9 mouse cellular contexts compared by ENCODE assay signal in the genomic region with DNA sequence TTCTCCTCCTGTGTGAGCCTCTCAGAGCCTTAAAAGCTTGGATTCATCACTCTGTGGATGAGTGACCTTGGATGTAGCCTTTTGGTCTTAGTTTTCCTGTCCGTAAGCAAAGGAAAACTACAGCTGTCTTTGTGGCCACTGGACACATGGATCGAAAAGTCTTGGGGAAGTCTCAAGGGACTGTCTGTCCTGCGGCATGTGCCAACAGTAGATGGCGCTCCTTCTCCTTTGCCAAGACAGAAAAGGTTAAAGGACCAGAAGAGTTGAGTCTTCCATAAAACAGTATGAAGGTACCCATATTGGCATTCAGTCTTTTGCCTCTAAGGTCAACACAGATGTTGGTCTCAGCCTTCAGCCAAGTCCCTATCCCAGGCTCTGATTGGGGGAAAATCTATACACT. TPM values are rescaled to one million over a fixed set of nuclear protein-coding genes. Genes with fewer than 3 reads are reported as not detected.
DNase-seq lines count a peak whose midpoint lies in the region; ATAC-seq and TF ChIP-seq lines count a peak whose summit lies in the region.
"Had no signal": no experiment of that assay in that cellular context is flagged by ENCODE, and none has a peak within 500 bp of the region (broad histone marks: within the 10 kb centered on the region; RNA-seq: fewer than 3 reads in every experiment).

No protein-coding gene starts in this region.

- H3K9ac ChIP-seq in liver, adult 2 months (ENCODE audit: low read depth, low read length), result no peak overlapping the region
- no peak overlapping the region for H3K9ac ChIP-seq in liver, embryonic 12.5 days

- intact Hi-C loops in left cerebral cortex, postnatal 25 days (cut with DNase I), result loop anchor here (1.0 kb wide), 1 partner anchor 244 kb away; no protein-coding TSS in a partner anchor

- H3K9me3 ChIP-seq in liver, embryonic 12.5 days (replicated peaks), result no peaks in the 10 kb centered on the region

- H3K36me3 ChIP-seq in liver, adult 2 months (ENCODE audit: control insufficient read depth, insufficient read depth, low read length), result no peaks in the 10 kb centered on the region
- H3K36me3 ChIP-seq in liver, embryonic 12.5 days, result no peaks in the 10 kb centered on the region

- WGBS in liver, adult 2 months, result 16% methylated on average over 4 of the region's 4 CpGs
- WGBS in liver, embryonic 12.5 days (ENCODE audit: insufficient replicate concordance), result 14% methylated on average over 4 of the region's 4 CpGs

- H3K4me3 ChIP-seq in liver, adult 2 months (ENCODE audit: insufficient read depth, low read depth, low read length), result no peak overlapping the region
- no peak overlapping the region for H3K4me3 ChIP-seq in liver, embryonic 12.5 days
- H3K4me3 ChIP-seq: erythroblast, embryonic 14.5 days had no signal

- peak; percentile 56 for DNase-seq in liver, adult 2 months (ENCODE audit: extremely low read depth, low read depth, low spot score)
- DNase-seq in R1 (ENCODE audit: low read depth, low spot score), result peak; percentile 65
- DNase-seq in cerebellum, postnatal 36 days, result peak; percentile 53 to 68
- peak; percentile 61 to 65 for DNase-seq in left cerebral cortex, postnatal 25 days (ENCODE audit: low spot score in 2 of 2)
- DNase-seq in naive thymus-derived CD4-positive, alpha-beta T cell, adult 2 months (ENCODE audit: low read depth), result peak; percentile 55
- peak; percentile 16 to 30 for DNase-seq in thymus, postnatal 36 days

- TF ChIP-seq POLR2A in liver, adult 2 months (IDR thresholded peaks at IDR 0.05; ENCODE audit: extremely low read depth, insufficient read depth, low read length), result no peak

- H3K4me1 ChIP-seq in liver, adult 2 months (ENCODE audit: control insufficient read depth, insufficient read depth, low read length), result no peaks in the 10 kb centered on the region
- no peaks in the 10 kb centered on the region for H3K4me1 ChIP-seq in liver, embryonic 12.5 days

- no peak overlapping the region for H3K4me2 ChIP-seq in liver, embryonic 12.5 days

- peak; percentile 78 for TF ChIP-seq CTCF in liver, adult 2 months (IDR thresholded peaks at IDR 0.05; ENCODE audit: low read depth, low read length)

- H3K27ac ChIP-seq in liver, adult 2 months (replicated peaks; ENCODE audit: insufficient read depth, low read depth, low read length), result no peak overlapping the region
- no peak overlapping the region for H3K27ac ChIP-seq in liver, embryonic 12.5 days

- H3K27me3 ChIP-seq in liver, adult 2 months (ENCODE audit: control insufficient read depth, insufficient read depth, low read length), result 0 out of 2 replicates have a peak, but pooled peaks cover 6% of the 10 kb centered on the region
- H3K27me3 ChIP-seq in liver, embryonic 12.5 days (replicated peaks), result no peaks in the 10 kb centered on the region; the same call in 1 of the 2 replicates

- no peak for ATAC-seq in liver, embryonic 12.5 days
- ATAC-seq in hematopoietic stem cell, adult 5-6 weeks (replicated peaks in 1 of 2; ENCODE audit: insufficient read depth in 1 of 2, low FRiP score in 2 of 2, low TSS enrichment in 1 of 2, low read depth in 1 of 2, poor library complexity in 2 of 2, severe bottlenecking in 2 of 2), result peak; percentile 58 to 71; a peak in 3 of 4 replicates

- H3K79me2 ChIP-seq in liver, adult 2 months (ENCODE audit: control insufficient read depth, insufficient read depth, low read length), result no peaks in the 10 kb centered on the region

RNA-seq across cellular contexts. Expression of gene Mitf, which starts 47.6 kb away (rescaled TPM):
- 2.1 and 3.3 TPM in 2 replicates for total RNA-seq in liver, adult 2 months (2014; rRNA removed)
- 1.4 and 1.5 TPM in 2 replicates for polyA plus RNA-seq in liver, adult 2 months (2012; rRNA removed)
- polyA plus RNA-seq in liver, embryonic 12.5 days (2016; fragmentation: Nextera tagmentation; extraction: Ambion mirVana), result 0.38 and 0.60 TPM in 2 replicates
- 9.6 and 10.8 TPM in 2 replicates for total RNA-seq in hematopoietic stem cell, adult 5-6 weeks (2017)
- total RNA-seq in left cerebral cortex, postnatal 25 days (2021), result 1 to 10 TPM; 6.6 to 9.2 TPM
- polyA plus RNA-seq: erythroblast, embryonic 14.5 days had no signal
